Mouse (Mus musculus): ENCODE measurements around the gene Naxe. TPM values are rescaled to one million over a fixed set of nuclear protein-coding genes. Genes with fewer than 3 reads are reported as not detected.

Gene Naxe
- polyA plus RNA-seq, 1 experiment from 2014 or later, result 72.1 TPM

GRCm38 (mm10) chr3:88084001-88084400, 25.7 kb upstream of the Naxe start:
- H3K27me3 ChIP-seq (replicated peaks), result peaks cover 5% of the 10 kb centered on the region; the same call in 1 of the 2 replicates
- no peak overlapping the region for H3K4me2 ChIP-seq
- H3K9me3 ChIP-seq (replicated peaks), result no peaks in the 10 kb centered on the region
- no peak overlapping the region for H3K9ac ChIP-seq
- ATAC-seq, result no peak
- H3K4me3 ChIP-seq, result no peak overlapping the region
- H3K4me1 ChIP-seq, result peaks cover 17% of the 10 kb centered on the region
- 81% methylated on average over 2 of the region's 2 CpGs for WGBS (ENCODE audit: insufficient replicate concordance)
- H3K36me3 ChIP-seq, result peaks cover 44% of the 10 kb centered on the region
- H3K27ac ChIP-seq, result no peak overlapping the region

GRCm38 (mm10) chr3:88082663-88083062, 24.4 kb upstream of the Naxe start:
- peak overlapping the region; percentile 83 for H3K4me2 ChIP-seq
- peaks cover 34% of the 10 kb centered on the region for H3K36me3 ChIP-seq
- H3K9me3 ChIP-seq (replicated peaks), result no peaks in the 10 kb centered on the region
- 15% methylated on average over 4 of the region's 4 CpGs for WGBS (ENCODE audit: insufficient replicate concordance)
- peak; percentile 62; the same call in 1 of the 2 replicates for ATAC-seq
- no peak overlapping the region for H3K27ac ChIP-seq
- peak overlapping the region; percentile 79 for H3K9ac ChIP-seq
- H3K4me3 ChIP-seq, result peak overlapping the region; percentile 73
- peaks cover 14% of the 10 kb centered on the region for H3K27me3 ChIP-seq (replicated peaks)
- H3K4me1 ChIP-seq, result peaks cover 17% of the 10 kb centered on the region

GRCm38 (mm10) chr3:88082224-88082618, 23.9 kb upstream of the Naxe start:
- Histone ChIP-seq H3K36me3 (peaks cover 32% of the 10 kb centered on the region), H3K27ac (peak overlapping the region; percentile 54; the same call in 1 of the 2 replicates), H3K27me3 (replicated peaks) (peaks cover 18% of the 10 kb centered on the region), H3K4me1 (peaks cover 17% of the 10 kb centered on the region), H3K4me2 (peak overlapping the region; percentile 83), H3K4me3 (peak overlapping the region; percentile 73), H3K9me3 (replicated peaks) (no peaks in the 10 kb centered on the region), H3K9ac (peak overlapping the region; percentile 79)
- 0 out of 2 replicates have a peak, but pooled peaks have one; percentile 23 for ATAC-seq
- WGBS (ENCODE audit: insufficient replicate concordance), result 2% methylated on average over 13 of the region's 13 CpGs

DNA sequence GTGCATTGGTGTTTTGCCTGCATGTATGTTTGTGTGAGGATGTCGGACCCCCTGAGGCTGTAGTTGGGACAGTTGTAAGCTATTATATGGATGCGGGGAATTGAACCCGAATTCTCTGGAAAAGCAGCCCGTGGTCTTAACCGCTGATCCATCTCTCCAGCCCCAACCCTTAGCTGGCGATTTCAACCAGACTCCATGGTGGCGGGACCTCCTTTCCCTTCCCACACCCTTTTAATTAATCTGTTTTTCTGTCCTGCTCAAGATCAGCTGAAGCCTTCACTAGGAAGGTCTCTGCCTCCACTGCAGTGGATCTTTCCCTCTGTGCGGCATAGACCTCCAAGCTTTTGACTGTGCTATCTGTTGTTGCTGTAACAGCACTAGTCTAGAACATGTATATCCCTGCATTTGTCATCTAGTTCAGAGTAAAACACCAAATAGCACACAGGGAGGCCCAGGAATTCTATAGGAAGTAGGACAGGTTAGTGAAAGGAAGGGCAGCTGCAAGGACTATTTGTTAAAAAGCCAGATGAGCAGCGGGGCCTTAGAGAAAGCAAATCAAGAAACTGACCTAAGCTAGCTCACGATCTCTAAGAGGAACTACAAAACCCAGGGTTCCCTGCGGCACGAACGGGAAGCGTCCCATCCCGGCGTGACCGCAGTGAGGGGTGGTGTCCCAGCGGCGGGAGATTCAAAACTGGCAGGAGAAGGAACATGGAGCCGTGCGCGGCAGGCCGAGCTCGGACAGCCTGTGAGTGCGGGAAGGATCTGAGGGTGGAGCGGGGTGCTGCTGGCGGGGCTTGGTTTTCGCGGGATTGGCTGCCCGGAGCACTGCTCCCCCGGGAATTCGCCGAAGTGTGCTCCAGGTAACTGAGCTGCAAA, 23.3 kb upstream of the Naxe start, which contains the start of gene Iqgap3:
Gene Iqgap3, plus strand, starts transcription at position 627 of the 879 bp plus-strand sequence.
- H3K9me3 ChIP-seq (replicated peaks), result no peaks in the 10 kb centered on the region
- peak within 1 kb of the TSS; percentile 54; the same call in 1 of the 2 replicates for H3K27ac ChIP-seq
- H3K9ac ChIP-seq, result peak within 1 kb of the TSS; percentile 79
- H3K4me1 ChIP-seq, result peaks cover 17% of the 10 kb centered on the region
- H3K36me3 ChIP-seq, result peaks cover 28% of the 10 kb centered on the region
- H3K4me3 ChIP-seq, result peak within 1 kb of the TSS; percentile 73
- peak; percentile 85 for ATAC-seq
- peak within 1 kb of the TSS; percentile 83 for H3K4me2 ChIP-seq
- WGBS (ENCODE audit: insufficient replicate concordance), result 18% methylated on average over 33 of the region's 33 CpGs
- peaks cover 21% of the 10 kb centered on the region for H3K27me3 ChIP-seq (replicated peaks)

GRCm38 (mm10) chr3:88078204-88078603, 19.9 kb upstream of the Naxe start, which contains the start of gene Ttc24:
Gene Ttc24 (minus strand): TSS chr3:88078304.
- peaks cover 15% of the 10 kb centered on the region for H3K4me1 ChIP-seq
- no peak within 1 kb of the TSS for H3K27ac ChIP-seq
- 0 out of 2 replicates have a peak within 1 kb of the TSS, but pooled peaks have one; percentile 14 for H3K9ac ChIP-seq
- H3K9me3 ChIP-seq (replicated peaks), result no peaks in the 10 kb centered on the region
- peaks cover 40% of the 10 kb centered on the region for H3K27me3 ChIP-seq (replicated peaks)
- ATAC-seq, result no peak
- H3K4me2 ChIP-seq, result no peak within 1 kb of the TSS
- H3K36me3 ChIP-seq, result no peaks in the 10 kb centered on the region
- WGBS (ENCODE audit: insufficient replicate concordance), result 68% methylated on average over 4 of the region's 4 CpGs
- no peak within 1 kb of the TSS for H3K4me3 ChIP-seq

DNA sequence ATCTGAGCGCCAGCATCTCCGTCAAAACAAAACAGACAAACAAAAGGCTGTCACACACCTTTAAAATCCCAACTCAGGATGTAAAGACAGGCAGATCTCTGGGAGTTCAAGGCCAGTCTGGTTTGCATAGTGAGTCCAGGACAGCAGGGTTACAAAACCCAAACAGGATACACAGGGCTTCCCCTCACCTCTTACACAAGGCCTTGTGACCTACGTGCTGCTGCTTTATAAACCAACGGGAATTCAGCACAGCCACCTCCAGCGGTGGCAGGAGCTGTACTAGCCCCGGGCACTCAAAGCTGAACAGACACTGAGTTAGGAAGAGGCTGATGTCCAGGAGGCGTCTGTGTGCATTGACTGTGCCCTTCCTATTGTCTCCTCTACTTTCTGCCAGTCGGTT, 19.1 kb upstream of the Naxe start:
- Histone ChIP-seq H3K4me3 (no peak overlapping the region), H3K27me3 (replicated peaks) (peaks cover 42% of the 10 kb centered on the region), H3K4me2 (no peak overlapping the region), H3K36me3 (no peaks in the 10 kb centered on the region), H3K27ac (no peak overlapping the region), H3K9me3 (replicated peaks) (no peaks in the 10 kb centered on the region), H3K9ac (no peak overlapping the region), H3K4me1 (peaks cover 8% of the 10 kb centered on the region)
- no peak for ATAC-seq
- WGBS (ENCODE audit: insufficient replicate concordance), result 33% methylated on average over 8 of the region's 8 CpGs

DNA sequence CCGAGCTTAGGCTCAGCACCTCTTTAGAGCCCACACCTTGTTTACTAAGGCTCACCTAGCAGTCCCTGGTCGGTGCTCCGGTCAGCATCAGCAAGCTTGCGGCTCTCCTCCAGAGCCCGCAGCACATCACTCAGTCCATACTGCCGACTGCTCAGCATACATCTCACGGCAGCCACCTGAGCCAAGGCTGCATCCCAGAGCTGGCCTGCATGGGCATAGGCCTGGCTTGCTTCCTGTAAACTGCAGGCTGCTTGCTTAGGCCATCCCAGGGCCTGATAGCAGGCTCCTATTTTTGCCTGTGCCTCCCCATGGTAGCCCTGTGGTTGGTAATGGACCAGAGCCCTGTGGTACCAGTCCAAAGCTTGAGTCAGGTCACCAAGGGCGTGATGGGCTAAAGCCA, 16.5 kb upstream of the Naxe start:
- Histone ChIP-seq H3K9ac (no peak overlapping the region), H3K4me2 (no peak overlapping the region), H3K4me1 (no peaks in the 10 kb centered on the region), H3K27me3 (replicated peaks) (peaks cover 63% of the 10 kb centered on the region), H3K4me3 (no peak overlapping the region), H3K27ac (no peak overlapping the region), H3K9me3 (replicated peaks) (no peaks in the 10 kb centered on the region), H3K36me3 (no peaks in the 10 kb centered on the region)
- ATAC-seq, result no peak
- WGBS (ENCODE audit: insufficient replicate concordance), result 63% methylated on average over 8 of the region's 8 CpGs

- no peak overlapping the region for H3K9ac ChIP-seq
- peaks cover 63% of the 10 kb centered on the region for H3K27me3 ChIP-seq (replicated peaks)
- ATAC-seq, result no peak
- H3K4me2 ChIP-seq, result no peak overlapping the region
- H3K36me3 ChIP-seq, result no peaks in the 10 kb centered on the region
- no peak overlapping the region for H3K27ac ChIP-seq
- no peaks in the 10 kb centered on the region for H3K4me1 ChIP-seq
- 48% methylated on average over 2 of the region's 2 CpGs for WGBS (ENCODE audit: insufficient replicate concordance)
- H3K9me3 ChIP-seq (replicated peaks), result no peaks in the 10 kb centered on the region
- H3K4me3 ChIP-seq, result no peak overlapping the region
Measured at GRCm38 (mm10) chr3:88074351-88074750, 16.1 kb upstream of the Naxe start.

- WGBS (ENCODE audit: insufficient replicate concordance), result 57% methylated on average over 2 of the region's 2 CpGs
- no peaks in the 10 kb centered on the region for H3K36me3 ChIP-seq
- ATAC-seq, result no peak
Measured at GRCm38 (mm10) chr3:88073631-88074030, 15.3 kb upstream of the Naxe start.

GRCm38 (mm10) chr3:88071783-88072182, 13.5 kb upstream of the Naxe start:
- ATAC-seq, result no peak
- H3K36me3 ChIP-seq, result no peaks in the 10 kb centered on the region
- no peak overlapping the region for H3K4me2 ChIP-seq
- H3K27me3 ChIP-seq (replicated peaks), result peaks cover 51% of the 10 kb centered on the region
- no peaks in the 10 kb centered on the region for H3K4me1 ChIP-seq
- no peak overlapping the region for H3K9ac ChIP-seq
- no peak overlapping the region for H3K4me3 ChIP-seq
- 7% methylated on average over 5 of the region's 5 CpGs for WGBS (ENCODE audit: insufficient replicate concordance)
- no peak overlapping the region for H3K27ac ChIP-seq
- H3K9me3 ChIP-seq (replicated peaks), result no peaks in the 10 kb centered on the region

More at GRCm38 (mm10) chr3:88073631-88074030, 15.3 kb upstream of the Naxe start:
- Histone ChIP-seq H3K27ac (no peak overlapping the region), H3K9ac (no peak overlapping the region), H3K4me3 (no peak overlapping the region), H3K27me3 (replicated peaks) (peaks cover 57% of the 10 kb centered on the region), H3K9me3 (replicated peaks) (no peaks in the 10 kb centered on the region), H3K4me1 (no peaks in the 10 kb centered on the region), H3K4me2 (no peak overlapping the region)

DNA sequence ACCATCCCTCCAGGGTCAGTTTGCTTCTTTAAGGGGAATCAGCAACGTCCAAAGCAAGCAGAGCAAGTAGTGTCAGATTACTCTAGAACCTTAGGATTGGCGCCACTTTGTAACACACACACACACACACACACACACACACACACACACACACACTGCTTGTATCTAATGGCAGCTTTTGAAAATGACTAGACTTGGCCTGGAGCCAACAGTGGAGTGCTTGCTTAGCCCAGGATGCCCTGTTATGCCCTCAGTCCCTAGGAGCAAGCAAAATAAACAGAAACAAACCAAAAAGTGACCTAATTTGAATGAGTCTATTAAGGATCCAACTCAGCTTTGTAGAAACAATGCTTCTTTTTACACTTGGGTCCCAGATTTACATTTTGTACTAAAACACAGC, 10.1 kb upstream of the Naxe start:
- Histone ChIP-seq H3K36me3 (no peaks in the 10 kb centered on the region), H3K4me2 (no peak overlapping the region), H3K9ac (no peak overlapping the region), H3K4me3 (no peak overlapping the region), H3K27me3 (replicated peaks) (peaks cover 33% of the 10 kb centered on the region), H3K4me1 (no peaks in the 10 kb centered on the region), H3K27ac (no peak overlapping the region), H3K9me3 (replicated peaks) (no peaks in the 10 kb centered on the region)
- no peak for ATAC-seq
- WGBS (ENCODE audit: insufficient replicate concordance), result 37% methylated on average over 2 of the region's 2 CpGs

- no peak for ATAC-seq
- H3K36me3 ChIP-seq, result peaks cover 47% of the 10 kb centered on the region
- no peaks in the 10 kb centered on the region for H3K9me3 ChIP-seq (replicated peaks)
- H3K4me3 ChIP-seq, result peak overlapping the region; percentile 82
- H3K4me1 ChIP-seq, result peaks cover 23% of the 10 kb centered on the region
- peak overlapping the region; percentile 82; the same call in 1 of the 2 replicates for H3K9ac ChIP-seq
- peak overlapping the region; percentile 91 for H3K4me2 ChIP-seq
- 84% methylated on average over 6 of the region's 6 CpGs for WGBS (ENCODE audit: insufficient replicate concordance)
- no peak overlapping the region for H3K27ac ChIP-seq
- no peaks in the 10 kb centered on the region for H3K27me3 ChIP-seq (replicated peaks)
Measured at GRCm38 (mm10) chr3:88057030-88057429, 1.3 kb downstream of the Naxe start.
